Mouse (Mus musculus) myocyte (in vitro differentiated cells): ENCODE results near the gene Cavin2.

ENCODE experiments used
- TCF3 ChIP-seq: IDR thresholded peaks from one replicate; pipeline ENCODE4 v1.6.1; 2011; ENCODE audit warnings: low read depth, control low read depth; ENCODE audit not compliant: insufficient read length
- USF1 ChIP-seq: IDR thresholded peaks from one replicate; pipeline ENCODE4 v1.6.1; 2011; ENCODE audit warnings: low read depth, mild to moderate bottlenecking, control low read depth, moderate library complexity

DNA sequence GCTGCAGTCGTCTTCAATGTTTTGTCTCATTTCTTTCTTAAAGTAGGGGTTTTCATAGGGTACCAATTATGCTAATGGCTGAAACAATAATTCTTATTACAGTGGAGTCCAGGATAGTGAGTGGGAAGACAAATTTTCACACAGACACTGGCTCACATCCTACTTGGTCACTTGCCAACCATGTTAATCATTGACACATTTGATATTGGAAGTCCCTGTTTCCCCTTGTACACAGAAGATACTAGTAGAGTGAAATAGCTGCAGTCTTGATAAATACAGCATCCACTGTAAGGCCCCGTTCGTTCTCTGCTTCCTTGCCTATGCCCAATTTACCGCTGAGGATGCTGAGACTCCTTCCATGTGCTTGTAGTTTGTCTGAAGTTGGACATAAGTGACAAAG is 3.4 kb downstream of the Cavin2 start:
- no peak for TF ChIP-seq USF1
- TF ChIP-seq TCF3 = no peak
